Mouse (Mus musculus): ENCODE data around the gene Plekha8. TPM values are rescaled to one million over a fixed set of nuclear protein-coding genes. Genes with fewer than 3 reads are reported as not detected.

Gene Plekha8
- 10 to 100 TPM; 17.1 to 21.8 TPM for total RNA-seq (2021)
- long read RNA-seq, experiment 1, full-length matches to known transcripts, result 15 of 21 reads
- long read RNA-seq, experiment 1, partial matches to known transcripts, result 0 of 21 reads
- long read RNA-seq, experiment 1, other reads (novel, unspliced or antisense), result 6 of 21 reads
- long read RNA-seq, experiment 2, full-length matches to known transcripts, result 37 of 50 reads
- long read RNA-seq, experiment 2, partial matches to known transcripts, result 0 of 50 reads
- long read RNA-seq, experiment 2, other reads (novel, unspliced or antisense), result 13 of 50 reads

- peak; percentile 94 to 95 for DNase-seq (ENCODE audit: low spot score in 2 of 2)
Measured at GRCm38 (mm10) chr6:54594469-54595329, at the start of gene Plekha8. Plekha8 (plus strand) TSS chr6:54595111.

- DNase-seq (ENCODE audit: low spot score in 2 of 2), result no peak
Measured at GRCm38 (mm10) chr6:54548314-54549019, 46.4 kb upstream of the Plekha8 start.

DNA sequence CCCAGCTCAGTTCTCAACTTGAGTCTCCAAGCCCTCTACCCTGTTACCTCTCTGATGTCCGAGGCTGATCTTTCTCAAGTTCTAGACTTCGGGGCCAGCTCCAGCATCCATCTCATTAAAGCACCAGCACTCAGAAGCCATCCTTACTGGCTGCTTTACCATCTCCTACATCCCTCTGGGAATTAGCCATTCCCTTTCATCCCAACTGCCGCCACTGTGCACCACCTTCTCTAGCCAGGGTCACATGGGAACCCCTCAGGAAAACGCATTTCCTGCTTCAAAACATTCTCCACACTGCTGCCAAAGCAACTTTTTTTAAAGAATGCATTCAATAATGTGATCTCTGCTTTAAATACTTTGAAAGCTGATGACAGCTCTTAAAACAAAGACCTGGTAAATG, 45.6 kb upstream of the Plekha8 start:
- no peak for DNase-seq (ENCODE audit: low spot score in 2 of 2)

GRCm38 (mm10) chr6:54550801-54551323, 44.0 kb upstream of the Plekha8 start:
- DNase-seq (ENCODE audit: low spot score in 2 of 2), result no peak

DNA sequence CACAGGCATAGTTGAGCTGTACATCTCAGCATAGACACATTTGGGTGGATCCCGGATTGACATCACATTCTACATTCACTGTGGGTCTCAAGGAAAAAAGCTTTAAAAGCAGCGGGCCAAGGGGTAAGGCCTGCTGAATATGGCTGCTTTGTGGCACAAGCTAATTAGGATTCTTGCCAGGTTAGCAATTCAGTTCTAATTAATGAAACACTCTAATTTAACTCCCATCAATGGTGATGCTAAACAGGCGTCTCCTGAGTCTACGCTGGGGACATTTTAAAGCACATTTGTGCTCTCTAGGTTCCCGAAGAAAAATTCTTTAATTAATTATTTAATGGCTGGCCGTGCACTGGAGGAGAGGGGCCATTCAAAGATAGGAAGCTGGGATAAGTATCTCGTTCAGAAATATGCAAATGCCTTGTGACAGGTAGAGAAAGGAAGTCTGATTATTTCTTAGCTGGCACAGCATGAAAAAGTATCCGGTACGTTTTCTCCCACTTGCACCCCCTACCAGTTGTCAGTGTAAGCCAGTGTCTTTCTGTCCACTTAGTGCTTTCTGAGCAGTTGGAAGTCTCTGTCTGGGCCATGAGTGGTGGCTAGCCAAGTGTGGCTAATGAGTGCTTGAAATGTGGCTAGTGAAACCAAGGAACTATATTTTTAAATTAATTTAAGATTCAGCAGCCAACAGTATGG, 42.0 kb upstream of the Plekha8 start:
- no peak for DNase-seq (ENCODE audit: low spot score in 2 of 2)

DNA sequence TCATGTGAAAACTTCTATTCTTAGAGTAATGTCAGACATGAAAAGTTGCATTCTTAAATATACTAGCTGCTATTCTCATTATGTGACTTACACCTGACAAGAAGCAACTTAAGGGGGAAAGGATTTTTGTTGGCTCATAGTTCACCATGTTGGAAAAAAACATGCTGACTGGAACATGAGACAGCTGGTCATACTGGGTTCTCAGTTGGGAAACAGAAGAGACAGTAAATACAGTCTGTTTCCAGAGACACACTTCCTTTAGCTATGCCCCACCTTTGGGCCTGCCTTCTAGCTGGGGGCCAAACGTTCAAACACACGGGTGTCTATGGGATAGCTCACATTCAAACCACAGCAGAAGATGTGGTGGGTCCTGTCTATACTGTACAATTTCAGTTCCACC, 41.3 kb upstream of the Plekha8 start:
- DNase-seq (ENCODE audit: low spot score in 2 of 2), result no peak

DNA sequence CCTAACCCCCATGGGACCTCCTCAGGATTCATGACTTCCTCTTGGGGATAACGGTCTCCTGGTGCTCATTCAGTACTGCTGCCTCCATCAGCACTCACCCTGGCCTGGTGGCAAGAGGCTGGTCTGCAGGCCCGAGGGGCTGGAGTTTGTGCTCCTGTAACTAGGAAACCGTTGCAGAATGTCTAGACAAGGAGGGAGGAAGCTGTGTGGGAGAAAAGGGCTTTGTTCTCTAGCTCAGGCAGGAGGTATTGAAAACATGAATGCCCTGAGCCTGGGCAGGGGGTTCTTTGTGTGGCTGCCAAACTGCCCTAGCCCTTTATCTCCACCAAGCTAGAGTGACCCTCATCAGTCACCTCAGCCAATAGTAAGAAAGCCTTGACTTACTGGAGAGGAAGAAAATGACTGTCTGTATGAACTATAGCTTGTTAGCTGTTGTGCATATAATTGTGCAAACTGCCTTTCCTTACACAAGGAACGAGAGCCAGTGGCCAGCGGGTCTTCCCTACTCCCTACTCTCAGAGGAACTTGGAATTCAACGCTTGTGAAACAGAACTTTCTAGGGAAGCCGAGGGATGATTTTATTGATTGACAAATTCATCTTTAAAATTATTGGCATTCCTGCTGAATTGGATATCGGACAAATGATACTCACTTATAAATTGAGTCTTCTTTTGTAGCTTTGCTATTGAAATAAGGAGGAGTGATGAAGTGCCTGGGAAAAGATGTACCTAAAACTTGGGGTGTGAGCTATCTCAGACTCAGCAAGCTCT, 40.4 kb upstream of the Plekha8 start:
- no peak for DNase-seq (ENCODE audit: low spot score in 2 of 2)

DNA sequence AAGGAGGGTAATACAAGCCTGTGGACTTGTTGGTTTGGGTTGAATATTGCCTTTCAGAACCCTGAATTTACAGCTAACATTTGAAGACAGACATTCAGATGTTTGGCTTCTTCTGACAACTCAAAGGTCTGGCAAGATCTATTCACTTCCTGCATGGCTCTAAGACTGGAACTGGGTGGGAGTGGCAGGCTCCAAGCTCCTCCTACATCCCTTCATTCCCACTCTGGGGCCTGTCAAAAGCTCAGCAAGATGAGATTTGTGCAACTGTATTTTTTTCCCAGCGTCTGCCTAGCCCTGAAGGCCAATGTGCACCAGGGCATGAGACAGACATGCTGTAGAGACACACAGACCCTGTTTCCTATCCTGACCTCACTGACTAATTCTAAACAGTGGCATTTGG, 39.1 kb upstream of the Plekha8 start:
- DNase-seq (ENCODE audit: low spot score in 2 of 2), result no peak

DNA sequence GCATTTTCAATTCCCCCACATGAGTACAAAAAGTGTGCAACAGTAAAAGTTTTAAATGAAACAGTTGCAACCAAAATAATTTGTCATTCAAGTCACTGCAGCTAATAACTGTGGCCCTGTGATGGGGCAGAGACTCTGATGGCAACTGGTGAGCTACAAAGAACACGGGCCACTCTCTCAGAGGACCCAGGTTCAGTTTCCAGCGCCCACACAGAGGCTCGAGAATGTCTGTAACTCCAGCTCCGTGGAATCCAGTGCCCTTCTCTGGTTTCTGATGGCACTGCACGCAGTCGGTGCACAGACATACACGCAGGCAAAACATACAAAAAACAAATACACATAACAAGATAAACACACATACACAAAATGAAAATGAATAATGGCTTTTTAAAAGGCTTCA, 37.2 kb upstream of the Plekha8 start:
- no peak for DNase-seq (ENCODE audit: low spot score in 2 of 2)

GRCm38 (mm10) chr6:54558466-54558865, 36.4 kb upstream of the Plekha8 start:
- DNase-seq (ENCODE audit: low spot score in 2 of 2), result no peak

GRCm38 (mm10) chr6:54562018-54562809, 32.7 kb upstream of the Plekha8 start:
- DNase-seq (ENCODE audit: low spot score in 2 of 2), result no peak

GRCm38 (mm10) chr6:54563561-54563960, 31.4 kb upstream of the Plekha8 start:
- no peak for DNase-seq (ENCODE audit: low spot score in 2 of 2)

DNA sequence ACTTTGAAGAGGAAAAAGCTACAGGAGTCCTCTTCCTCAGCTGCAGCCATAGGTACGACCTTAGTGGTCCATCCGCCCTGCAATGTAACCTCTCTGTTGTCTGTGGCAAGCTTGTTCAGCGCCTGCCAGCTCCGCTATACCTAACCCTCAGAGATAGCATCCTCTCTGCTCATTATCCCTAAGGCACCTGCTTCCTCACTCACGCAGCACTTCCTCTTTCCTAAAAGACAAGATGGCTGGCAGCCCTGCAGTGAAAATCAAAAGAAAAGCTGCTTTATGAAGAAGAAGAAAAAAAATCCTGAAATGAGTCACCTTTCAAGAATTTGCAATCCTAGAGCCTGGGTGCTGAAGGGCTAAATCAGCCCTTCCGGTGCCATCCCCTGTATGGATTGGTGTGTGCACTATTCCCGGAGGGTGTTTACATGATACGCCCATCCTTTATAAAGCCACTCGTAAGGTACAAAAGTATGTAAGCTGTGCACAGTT, 30.4 kb upstream of the Plekha8 start:
- DNase-seq (ENCODE audit: low spot score in 2 of 2), result no peak

- DNase-seq (ENCODE audit: low spot score in 2 of 2), result no peak
Measured at GRCm38 (mm10) chr6:54565012-54565411, 29.9 kb upstream of the Plekha8 start.

GRCm38 (mm10) chr6:54565665-54566545, 29.0 kb upstream of the Plekha8 start, which contains the start of gene Scrn1:
Scrn1 (minus strand) TSS chr6:54566489.
- peak; percentile 60 to 63 for DNase-seq (ENCODE audit: low spot score in 2 of 2)

GRCm38 (mm10) chr6:54566546-54566919, 28.4 kb upstream of the Plekha8 start:
- no peak for DNase-seq (ENCODE audit: low spot score in 2 of 2)

DNA sequence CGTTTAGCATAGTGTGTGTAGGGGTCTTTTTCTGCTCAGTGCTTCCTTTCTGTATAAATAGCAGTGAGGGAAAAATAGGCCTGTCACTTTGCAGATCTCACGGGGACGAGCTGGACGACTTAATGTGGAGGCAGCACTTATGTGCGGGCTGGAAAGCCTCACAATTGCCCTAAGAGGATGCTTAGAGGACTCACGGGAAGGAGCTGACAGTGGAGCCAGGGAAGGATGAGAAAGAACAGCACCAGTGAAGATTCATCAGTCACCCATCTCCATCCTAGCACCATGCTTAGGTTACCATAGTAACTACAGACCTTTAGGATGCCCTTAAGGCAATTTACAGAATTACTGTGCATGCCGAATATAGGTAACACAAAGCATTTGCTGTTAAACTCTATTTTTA, 25.1 kb upstream of the Plekha8 start:
- no peak for DNase-seq (ENCODE audit: low spot score in 2 of 2)
